Mouse (Mus musculus) lung, adult 2 months (tissue): ENCODE data around the gene Nrp2.

Experiments
- CTCF ChIP-seq: fragments of 200-500 bp; IDR thresholded peaks from 2 replicates; pipeline ENCODE4 v1.5.1; 2011; ENCODE audit warnings: mild to moderate bottlenecking, low read length, control low read depth; ENCODE audit not compliant: insufficient read depth
- POLR2A ChIP-seq: fragments of 200-500 bp; IDR thresholded peaks from 2 replicates; pipeline ENCODE4 v1.6.1; 2011; ENCODE audit warnings: low read depth, mild to moderate bottlenecking, control low read depth, low read length, borderline replicate concordance; ENCODE audit errors: extremely low read depth

DNA sequence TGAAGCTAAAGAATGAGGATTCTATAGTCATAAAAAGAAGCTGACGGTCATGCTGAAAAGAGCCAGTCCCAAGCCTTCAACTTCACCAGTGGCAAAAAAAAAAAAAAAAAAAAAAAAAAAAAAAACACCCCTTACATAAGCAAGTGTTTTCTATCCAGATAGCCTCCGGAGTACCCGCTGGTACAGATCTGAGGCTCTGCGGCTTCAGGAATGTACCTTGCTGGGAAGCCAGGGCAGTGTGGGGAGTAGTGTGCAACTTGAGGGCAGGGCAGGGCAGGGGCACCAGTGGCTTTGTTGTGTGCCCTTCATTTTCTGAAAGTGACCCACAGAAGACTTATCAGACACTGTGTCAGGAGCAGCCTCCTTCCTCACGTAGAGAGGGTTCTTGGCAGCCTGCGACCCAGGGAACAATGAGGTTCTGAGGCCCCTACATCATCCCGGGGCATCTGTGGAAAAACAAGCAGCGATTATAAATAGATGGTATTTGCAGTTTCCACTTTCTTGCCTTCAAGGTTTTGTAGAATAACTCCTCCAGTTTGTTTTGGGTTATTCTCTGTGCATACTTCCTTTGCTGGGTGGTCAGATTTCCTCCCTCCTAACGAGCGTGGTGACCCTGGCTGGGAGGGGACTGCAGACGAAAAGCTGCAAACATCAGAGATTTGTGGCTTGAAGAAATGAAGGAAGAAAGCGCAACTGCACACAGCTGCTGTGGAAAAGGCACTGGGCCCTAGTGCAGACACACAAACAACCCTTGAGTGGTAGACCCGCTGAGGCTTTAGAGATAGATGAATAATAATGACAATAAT lies 26.5 kb downstream of the Nrp2 start:
- TF ChIP-seq CTCF: no peak
- TF ChIP-seq POLR2A: no peak
